In the genomic region with DNA sequence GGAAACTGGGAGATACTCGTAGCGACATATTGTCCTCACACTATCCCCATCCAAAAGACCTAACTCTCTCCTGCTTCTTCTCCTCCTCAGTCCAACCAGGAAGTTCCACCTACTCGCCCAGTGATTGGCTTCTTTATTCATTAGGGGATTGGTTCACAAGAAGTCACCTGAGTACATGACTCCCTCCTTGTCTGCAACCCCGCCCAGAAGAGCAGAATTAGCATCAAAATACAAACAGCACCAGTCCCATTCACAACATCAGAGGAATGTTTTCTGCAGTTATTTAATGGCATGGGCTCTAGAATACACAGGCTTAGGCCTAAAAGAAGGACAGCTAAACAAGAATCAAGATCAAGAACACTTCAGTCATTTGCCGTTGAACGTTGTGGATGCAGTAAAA, we compare ENCODE assay signal across 18 mouse cellular contexts.
"Had no signal": no experiment of that assay in that cellular context is flagged by ENCODE, and none has a peak within 500 bp of the region (broad histone marks: within the 10 kb centered on the region; RNA-seq: fewer than 3 reads in every experiment).

No protein-coding gene starts in this region.

- H3K4me1 ChIP-seq: liver, embryonic 12.5 days; midbrain, embryonic 10.5 days; midbrain, embryonic 13.5 days; neural tube, embryonic 12.5 days; stomach, embryonic 15.5 days had no signal

- H3K4me3 ChIP-seq: liver, embryonic 12.5 days; midbrain, embryonic 10.5 days; midbrain, embryonic 13.5 days; myocyte; neural tube, embryonic 12.5 days; stomach, embryonic 15.5 days had no signal

- H3K9ac ChIP-seq: liver, embryonic 12.5 days; liver, embryonic 14.5 days; lung, embryonic 14.5 days; midbrain, embryonic 13.5 days; neural tube, embryonic 12.5 days; stomach, embryonic 15.5 days had no signal

- H3K9me3 ChIP-seq: liver, embryonic 12.5 days; midbrain, embryonic 10.5 days; midbrain, embryonic 13.5 days; neural tube, embryonic 12.5 days; stomach, embryonic 15.5 days had no signal

- H3K4me2 ChIP-seq: liver, embryonic 12.5 days; lung, embryonic 14.5 days; midbrain, embryonic 13.5 days; neural tube, embryonic 12.5 days; stomach, embryonic 15.5 days had no signal

- H3K36me3 ChIP-seq: liver, embryonic 12.5 days; midbrain, embryonic 10.5 days; midbrain, embryonic 13.5 days; neural tube, embryonic 12.5 days; stomach, embryonic 15.5 days had no signal

- ATAC-seq: liver, embryonic 12.5 days; midbrain, embryonic 13.5 days; midbrain, embryonic 16.5 days had no signal

- H3K27ac ChIP-seq: liver, embryonic 12.5 days; liver, embryonic 14.5 days; midbrain, embryonic 10.5 days; midbrain, embryonic 13.5 days; neural tube, embryonic 12.5 days; stomach, embryonic 15.5 days; stomach, postnatal 0 days had no signal

- H3K27me3 ChIP-seq: liver, embryonic 12.5 days; midbrain, embryonic 13.5 days; neural tube, embryonic 12.5 days; stomach, embryonic 15.5 days had no signal

- DNase-seq: lung, adult 18-20 months; lung, embryonic 14.5 days; lung, postnatal 10 days; lung, postnatal 4 days; right cerebral cortex, postnatal 25 days; right cerebral cortex, postnatal 4 days; thymus, adult 2 months; thymus, postnatal 25 days; thymus, postnatal 4 days had no signal
